Mouse (Mus musculus): Measurements from ENCODE around the gene Cacna2d1.

DNA sequence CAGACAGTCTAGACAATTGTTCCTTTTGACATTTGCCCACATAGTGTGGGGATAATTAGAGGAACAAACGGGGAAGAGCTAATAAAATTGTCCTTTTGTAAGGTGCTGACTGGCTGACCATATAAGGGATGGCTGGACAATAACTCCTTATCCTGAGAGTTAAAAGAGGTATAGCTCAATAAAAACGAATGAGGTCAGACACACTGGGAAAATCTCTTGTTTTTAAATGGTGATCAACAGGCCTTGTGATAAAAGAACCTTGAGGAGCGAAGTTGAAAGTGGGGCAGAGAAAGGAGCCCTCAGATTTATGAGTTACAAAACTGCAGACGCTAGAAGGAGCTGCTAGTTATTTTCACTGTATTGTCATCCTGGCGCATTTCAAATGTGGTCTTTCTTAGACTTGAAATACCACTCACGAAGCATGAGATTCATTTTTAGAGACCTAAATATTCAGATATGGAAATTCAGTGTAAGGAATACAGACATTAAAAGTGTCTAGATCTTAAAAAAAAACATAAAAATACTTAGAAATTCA lies 6.8 kb downstream of the Cacna2d1 start:
- TF ChIP-seq POLR2A (IDR thresholded peaks at IDR 0.05; ENCODE audit: borderline replicate concordance, control insufficient read depth, low read depth, low read length) (no peak), CTCF (IDR thresholded peaks at IDR 0.05; ENCODE audit: control insufficient read depth, insufficient read depth, low read length) (no peak)
